Mouse (Mus musculus) T-cell, adult 2 months (primary cell): Measurements from ENCODE around the gene Cgnl1.

ENCODE experiments used
- DNase-seq: peaks from one replicate; pipeline ENCODE4 v3.0.0; 2022; ENCODE audit warnings: low spot score

The Cgnl1 gene

DNA sequence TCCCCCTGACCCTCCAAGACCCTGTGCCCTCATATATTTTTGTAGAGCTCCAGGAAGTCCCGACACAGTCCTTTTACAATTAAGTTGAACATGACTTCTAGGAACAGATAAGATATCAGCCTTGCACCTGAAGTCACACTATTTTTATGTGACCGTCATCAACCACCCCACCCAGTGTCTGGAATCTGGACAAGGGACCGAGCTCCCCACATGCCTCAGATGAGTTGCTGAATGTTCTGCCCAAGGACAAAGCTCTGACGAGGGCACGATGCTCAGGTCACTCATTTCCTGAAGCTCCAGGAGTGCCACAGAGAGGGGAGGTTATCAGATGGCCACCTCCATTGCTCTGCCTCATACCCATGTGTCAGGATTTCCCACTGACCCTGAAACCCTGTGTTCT, 100.7 kb downstream of the Cgnl1 start:
- DNase-seq, result no peak

GRCm38 (mm10) chr9:71667616-71668015, 103.8 kb downstream of the Cgnl1 start:
- no peak for DNase-seq

DNA sequence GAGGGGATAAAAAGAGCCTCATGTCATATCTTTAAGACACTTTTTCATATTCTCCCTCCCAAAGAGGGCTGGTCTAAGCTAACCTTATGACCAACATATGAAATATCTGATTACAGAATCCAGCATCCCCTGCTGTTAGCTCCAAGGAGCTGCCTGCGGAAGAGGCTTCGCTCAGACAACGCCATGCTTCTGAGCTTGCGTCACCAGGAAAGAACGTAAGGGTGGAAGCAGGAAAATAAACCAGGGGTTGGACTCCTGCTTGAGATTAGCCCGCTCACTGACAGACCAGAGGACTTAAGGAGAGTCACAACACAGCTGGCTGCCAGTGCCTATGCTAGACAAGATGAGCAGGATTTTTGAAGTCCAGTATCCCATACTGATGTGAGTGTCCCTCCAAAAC, 105.0 kb downstream of the Cgnl1 start:
- DNase-seq, result no peak

DNA sequence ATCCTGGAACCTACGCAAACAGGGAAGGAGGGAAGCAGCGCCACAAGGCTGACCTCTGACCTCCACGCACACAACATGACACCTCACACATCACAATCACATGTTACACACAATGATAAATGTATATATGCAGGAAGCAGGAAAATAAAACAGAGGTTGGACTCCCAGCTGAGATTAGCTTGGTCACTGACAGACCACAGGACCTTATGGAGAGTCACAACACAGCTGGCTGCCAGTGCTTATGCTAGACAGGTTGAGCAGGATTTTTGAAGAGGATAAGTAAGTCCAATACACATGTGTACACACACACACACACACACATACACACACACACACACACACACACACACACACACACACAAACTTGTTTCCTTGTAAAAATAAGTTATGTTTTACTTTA, 105.9 kb downstream of the Cgnl1 start:
- no peak for DNase-seq

- no peak for DNase-seq
Measured at GRCm38 (mm10) chr9:71664855-71665254, 106.5 kb downstream of the Cgnl1 start.

DNA sequence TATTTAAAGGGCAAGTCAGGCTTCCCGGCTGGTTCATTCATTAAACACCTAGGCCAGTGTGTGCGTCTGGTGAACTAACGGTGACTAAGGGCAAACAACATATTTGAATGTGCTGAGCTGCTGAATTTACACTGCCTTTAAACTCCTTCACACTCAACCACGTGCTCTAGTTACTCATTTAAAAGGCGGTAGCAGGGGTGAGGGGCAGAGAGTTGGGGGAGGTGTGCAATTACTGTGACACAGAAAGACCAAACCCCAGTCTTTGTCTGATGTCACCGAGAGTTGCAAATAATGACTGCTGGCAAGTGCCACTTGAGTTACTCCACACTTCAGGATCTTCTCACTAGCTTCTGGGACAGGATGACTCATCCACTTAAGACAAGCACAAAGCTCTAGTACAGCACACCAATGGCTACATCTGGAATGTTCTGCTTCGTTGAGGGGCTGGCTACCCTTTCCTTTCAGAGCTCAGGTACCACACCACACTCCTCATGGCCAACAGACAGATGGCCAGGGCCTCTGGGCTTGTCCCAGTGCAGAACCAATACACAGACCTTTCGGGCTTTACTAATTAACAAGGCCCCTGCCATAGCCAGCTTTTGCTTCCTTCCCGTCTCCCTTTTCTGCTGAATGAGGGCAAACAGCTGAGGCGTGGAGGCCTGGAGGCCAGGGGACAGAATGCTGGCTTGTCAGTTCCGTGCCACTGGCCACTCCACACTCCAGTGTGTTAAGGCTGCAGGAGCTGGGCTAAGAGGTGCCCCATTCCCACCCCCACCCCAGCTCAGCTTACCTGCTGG, 107.8 kb downstream of the Cgnl1 start:
- no peak for DNase-seq

- no peak for DNase-seq
Measured at GRCm38 (mm10) chr9:71660540-71660939, 110.9 kb downstream of the Cgnl1 start.

DNA sequence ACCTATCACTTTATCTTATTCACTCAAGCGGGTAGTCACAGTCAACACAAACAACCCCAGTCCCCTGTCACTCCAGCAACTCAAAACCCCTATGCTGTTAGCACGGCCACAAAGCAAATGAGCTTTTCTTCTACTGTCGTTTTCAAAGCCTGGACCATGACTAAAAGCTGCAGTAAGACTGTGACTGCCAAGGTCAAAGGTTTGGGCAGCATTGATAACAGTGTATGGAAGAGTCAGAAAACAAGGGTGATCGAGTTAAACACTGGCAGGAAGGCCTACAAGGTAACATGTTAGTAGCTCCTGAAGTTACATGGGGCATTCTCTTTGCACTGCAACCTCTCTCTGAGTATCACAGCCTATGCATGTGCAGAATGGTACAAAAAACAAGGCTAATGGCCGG, 111.7 kb downstream of the Cgnl1 start:
- no peak for DNase-seq

- no peak for DNase-seq
Measured at GRCm38 (mm10) chr9:71657199-71657598, 114.2 kb downstream of the Cgnl1 start.

- no peak for DNase-seq
Measured at GRCm38 (mm10) chr9:71654861-71655260, 116.5 kb downstream of the Cgnl1 start.

DNA sequence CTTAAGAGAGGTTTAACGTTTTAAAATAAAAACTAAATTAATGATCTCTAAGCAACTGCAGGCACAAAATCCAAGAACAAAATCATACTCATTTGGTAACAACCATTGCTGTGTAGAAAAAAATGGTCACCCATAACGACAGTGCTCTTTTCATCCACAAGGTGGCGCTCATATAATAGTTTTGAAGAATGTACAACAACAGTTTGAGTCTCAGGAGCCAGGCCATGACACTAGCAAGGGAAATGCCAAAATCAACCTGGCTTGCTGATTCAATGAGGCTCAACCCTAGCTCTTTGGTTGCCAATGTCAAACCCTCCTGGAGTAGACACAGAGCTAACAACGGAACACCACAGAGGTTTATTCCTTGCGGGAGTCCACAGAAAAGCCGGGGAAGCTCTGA, 125.3 kb downstream of the Cgnl1 start:
- peak; percentile 15 for DNase-seq

GRCm38 (mm10) chr9:71643611-71644010, 127.8 kb downstream of the Cgnl1 start:
- DNase-seq, result no peak

DNA sequence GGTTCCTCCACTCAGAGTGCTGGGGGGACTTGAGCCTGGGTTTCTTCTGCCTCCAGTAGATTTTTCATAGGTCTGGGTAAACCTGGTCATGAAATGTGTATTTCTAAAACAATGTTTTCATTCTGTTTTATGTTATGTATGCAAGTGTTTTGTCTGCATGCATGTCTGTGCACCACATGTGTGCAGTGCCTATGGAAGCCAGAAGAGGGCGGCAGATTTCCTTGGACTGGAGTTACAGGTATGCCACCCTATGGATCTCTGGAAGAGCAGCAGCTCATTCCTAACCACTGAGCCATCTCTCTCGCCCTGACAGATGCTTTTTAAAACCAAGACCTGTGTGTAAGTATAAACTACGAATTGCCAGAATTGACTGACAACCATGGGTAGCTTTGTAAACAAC, 129.1 kb downstream of the Cgnl1 start:
- DNase-seq, result no peak

GRCm38 (mm10) chr9:71640361-71640927, 131.0 kb downstream of the Cgnl1 start:
- DNase-seq, result no peak

GRCm38 (mm10) chr9:71638198-71638597, 133.2 kb downstream of the Cgnl1 start:
- DNase-seq, result no peak

GRCm38 (mm10) chr9:71636854-71637253, 134.5 kb downstream of the Cgnl1 start:
- DNase-seq, result no peak

GRCm38 (mm10) chr9:71635627-71636026, 135.8 kb downstream of the Cgnl1 start:
- DNase-seq, result no peak

- DNase-seq, result no peak
Measured at GRCm38 (mm10) chr9:71634916-71635315, 136.5 kb downstream of the Cgnl1 start.

- DNase-seq, result no peak
Measured at GRCm38 (mm10) chr9:71628921-71629320, 142.5 kb downstream of the Cgnl1 start.

GRCm38 (mm10) chr9:71628286-71628685, 143.1 kb downstream of the Cgnl1 start:
- DNase-seq, result no peak

- DNase-seq, result no peak
Measured at GRCm38 (mm10) chr9:71625961-71626360, 145.4 kb downstream of the Cgnl1 start.

- DNase-seq, result peak; percentile 51
Measured at GRCm38 (mm10) chr9:71624793-71625495, 146.5 kb downstream of the Cgnl1 start.

DNA sequence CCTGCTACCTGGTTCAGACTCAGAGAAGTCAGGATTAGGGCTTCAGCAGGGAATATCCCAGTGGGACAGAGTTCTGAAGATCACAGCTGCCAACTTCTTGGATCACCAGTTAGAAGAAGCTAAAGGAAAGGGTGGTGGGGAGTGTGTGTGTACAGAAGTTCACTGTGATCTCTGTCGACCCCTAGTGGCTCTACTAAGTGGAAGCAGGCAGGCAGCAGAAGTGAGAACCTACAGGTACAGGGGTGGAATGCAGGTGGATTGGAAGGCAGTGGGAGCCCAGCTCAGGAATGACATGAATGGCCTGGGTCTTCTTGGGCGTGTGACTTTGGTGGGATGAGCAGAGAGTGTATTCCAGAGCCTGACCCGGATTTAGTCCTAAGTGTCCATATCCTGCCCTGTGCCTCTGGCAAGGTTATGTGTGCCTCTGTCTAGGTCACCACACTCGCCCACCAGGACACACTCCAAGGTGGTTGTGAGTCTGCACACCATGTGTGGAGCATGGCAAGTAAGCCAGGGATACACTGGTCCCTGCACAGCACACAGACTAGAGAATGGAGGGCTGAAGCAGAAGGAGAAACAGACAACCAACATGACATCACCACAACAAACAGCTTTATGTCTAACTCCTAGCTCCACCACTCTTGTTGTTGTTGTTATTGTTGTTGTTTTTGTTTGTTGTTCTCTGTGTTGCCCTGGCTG, 147.4 kb downstream of the Cgnl1 start:
- peak; percentile 23 for DNase-seq
